Mouse (Mus musculus) kidney, postnatal 0 days (tissue): ENCODE data around the gene Ppp1cc. TPM values are rescaled to one million over a fixed set of nuclear protein-coding genes. Genes with fewer than 3 reads are reported as not detected.
"Not testable (repeated sequence)": the region's sequence is repeated elsewhere in the genome, so short reads cannot be mapped to it uniquely, and the experiment has no call there.

Source experiments
- ATAC-seq: fragments of 200-750 bp; cut with Nextera tagmentation; replicated peaks from 2 replicates; pipeline ENCODE4 v1.8.0; 2017; ENCODE audit warnings: low read depth, moderate number of reproducible peaks, moderate TSS enrichment, moderate library complexity; ENCODE audit not compliant: low FRiP score
- DNase-seq: peaks from one replicate; pipeline ENCODE4 v3.0.0-alpha.2; 2016; ENCODE audit warnings: low spot score
- H3K27ac ChIP-seq: fragments of 300-500 bp; sonication (generic); 2 replicates; pipeline ENCODE4 v1.5.1; 2014; ENCODE audit warnings: mild to moderate bottlenecking
- H3K27me3 ChIP-seq: fragments of 300-500 bp; sonication (generic); 2 replicates; pipeline ENCODE4 v1.6.1; 2014; ENCODE audit warnings: low read length, mixed read lengths; ENCODE audit not compliant: insufficient read depth
- H3K36me3 ChIP-seq: fragments of 300-500 bp; sonication (generic); 2 replicates; pipeline ENCODE4 v1.6.1; 2014; ENCODE audit warnings: low read length, mixed read lengths; ENCODE audit not compliant: insufficient read depth
- H3K4me1 ChIP-seq: fragments of 300-500 bp; sonication (generic); replicated peaks from 2 replicates; pipeline ENCODE4 v1.6.1; 2014; ENCODE audit warnings: antibody characterized with exemption, low read length, mixed read lengths; ENCODE audit not compliant: insufficient read depth
- H3K4me2 ChIP-seq: fragments of 300-500 bp; sonication (generic); 2 replicates; pipeline ENCODE4 v1.6.1; 2014; ENCODE audit warnings: mild to moderate bottlenecking, low read length, moderate library complexity, mixed read lengths
- H3K4me3 ChIP-seq: fragments of 300-500 bp; sonication (generic); replicated peaks from 2 replicates; pipeline ENCODE4 v1.5.1; 2014; ENCODE audit warnings: low read depth, low read length
- H3K9ac ChIP-seq: fragments of 300-500 bp; sonication (generic); 2 replicates; pipeline ENCODE4 v1.6.1; 2014; ENCODE audit warnings: low read depth, low read length
- H3K9me3 ChIP-seq: fragments of 300-500 bp; sonication (generic); replicated peaks from 2 replicates; pipeline ENCODE4 v1.6.1; 2016; ENCODE audit warnings: low read length, inconsistent platforms, mixed read lengths
- CTCF ChIP-seq: IDR thresholded peaks from 2 replicates; pipeline ENCODE4 v1.5.1; 2016; ENCODE audit warnings: antibody characterized with exemption, low read depth, mild to moderate bottlenecking, moderate library complexity
- WGBS: fragments of 180-500 bp; shearing (Covaris S2); extraction: QIAGEN DNeasy Blood & Tissue Kit; methylation state at CpG from one replicate; pipeline ENCODE4 v1.1.7; 2014; 5-methylcytosine and 5-hydroxymethylcytosine counted together
- polyA plus RNA-seq: library from polyadenylated mRNA; unstranded; fragments of >200 nt; fragmentation: Nextera tagmentation; extraction: Ambion mirVana; gene quantifications from 2 replicates; pipeline ENCODE4 v1.2.1, GENCODE M21; 2015

Ppp1cc gene
- polyA plus RNA-seq, 1 experiment from 2014 or later, result 220 TPM

DNA sequence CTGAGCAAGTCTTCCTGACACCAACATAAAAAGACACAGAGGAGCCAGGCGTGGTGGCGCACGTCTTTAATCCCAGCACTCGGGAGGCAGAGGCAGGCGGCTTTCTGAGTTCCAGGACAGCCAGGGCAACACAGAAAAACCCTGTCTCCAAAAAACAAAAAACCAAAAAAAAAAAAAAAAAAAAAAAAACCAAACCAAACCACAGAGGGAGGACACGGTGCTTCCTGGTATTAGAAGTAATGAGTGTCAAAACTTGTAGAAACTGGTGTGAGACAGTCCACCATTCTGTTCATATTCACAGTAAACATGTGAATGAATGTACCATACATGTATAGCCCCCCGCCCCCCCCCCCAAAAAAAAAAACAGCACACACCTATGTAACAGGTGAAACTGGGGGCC is 17.9 kb downstream of the Ppp1cc start:
- Histone ChIP-seq H3K9me3 (no peaks in the 10 kb centered on the region), H3K36me3 (peaks cover 29% of the 10 kb centered on the region), H3K27me3 (no peaks in the 10 kb centered on the region), H3K4me1 (no peaks in the 10 kb centered on the region; the same call in 1 of the 2 replicates), H3K27ac (0 out of 2 replicates have a peak overlapping the region, but pooled peaks have one; percentile 10), H3K4me3 (no peak overlapping the region), H3K4me2 (no peak overlapping the region), H3K9ac (no peak overlapping the region)
- no peak for DNase-seq
- TF ChIP-seq CTCF, result no peak
- ATAC-seq, result no peak
- WGBS, result 77% methylated on average over 7 of the region's 7 CpGs

DNA sequence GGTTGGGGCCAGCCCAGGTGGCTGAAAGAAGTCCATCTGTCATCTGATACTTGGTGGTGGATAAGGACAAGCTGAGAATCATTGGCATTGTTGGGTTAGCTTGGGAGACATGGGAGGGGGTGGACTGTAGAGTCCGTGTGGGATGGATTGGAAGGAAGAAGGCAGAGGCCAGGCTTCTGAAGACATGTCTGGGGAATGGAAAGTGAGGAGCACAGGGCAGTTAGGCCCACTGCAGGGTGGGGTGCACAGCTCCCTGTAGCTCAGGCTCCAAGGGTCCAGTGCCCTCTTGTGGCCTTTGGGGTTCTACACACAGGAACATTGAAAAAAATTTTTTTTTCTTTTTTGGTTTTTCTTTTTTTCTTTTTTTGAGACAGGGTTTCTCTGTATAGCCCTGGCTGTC is 18.3 kb downstream of the Ppp1cc start:
- Histone ChIP-seq H3K27ac (no peak overlapping the region), H3K4me2 (no peak overlapping the region), H3K9ac (no peak overlapping the region), H3K4me3 (no peak overlapping the region), H3K9me3 (no peaks in the 10 kb centered on the region), H3K36me3 (peaks cover 25% of the 10 kb centered on the region), H3K4me1 (no peaks in the 10 kb centered on the region; the same call in 1 of the 2 replicates), H3K27me3 (no peaks in the 10 kb centered on the region)
- 5% methylated on average over 1 of the region's 1 CpGs for WGBS
- peak; percentile 70 for TF ChIP-seq CTCF
- ATAC-seq (peak; percentile 55; the same call in 1 of the 2 replicates), DNase-seq (peak; percentile 83)

DNA sequence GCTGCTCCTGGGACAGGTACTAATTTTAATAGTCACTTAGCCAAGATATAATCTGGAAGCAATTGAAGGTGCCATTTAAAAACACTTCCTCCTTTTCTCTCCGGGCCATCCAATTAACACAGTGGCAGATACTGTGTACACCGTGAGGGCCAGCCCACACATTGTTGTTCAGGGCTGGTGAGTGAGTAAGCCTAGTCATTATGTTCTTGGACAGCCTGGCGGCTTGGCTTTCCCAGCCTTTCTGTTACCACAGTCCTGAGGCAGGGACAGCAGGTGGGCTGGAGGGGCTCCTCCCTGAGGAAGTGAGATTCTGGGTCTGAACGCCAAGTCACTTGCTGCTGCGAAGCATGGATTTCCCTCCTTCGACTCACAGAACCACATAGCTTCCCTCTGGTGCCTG is 21.6 kb downstream of the Ppp1cc start:
- H3K27me3 ChIP-seq, result no peaks in the 10 kb centered on the region
- WGBS, result 29% methylated on average over 6 of the region's 6 CpGs
- H3K4me1 ChIP-seq, result no peaks in the 10 kb centered on the region; the same call in 1 of the 2 replicates
- no peak overlapping the region for H3K9ac ChIP-seq
- 0 out of 2 replicates have a peak, but pooled peaks cover 2% of the 10 kb centered on the region for H3K36me3 ChIP-seq
- H3K4me3 ChIP-seq, result no peak overlapping the region
- H3K27ac ChIP-seq, result no peak overlapping the region
- DNase-seq (no peak), ATAC-seq (no peak)
- no peak overlapping the region for H3K4me2 ChIP-seq
- no peaks in the 10 kb centered on the region for H3K9me3 ChIP-seq
- no peak for TF ChIP-seq CTCF

DNA sequence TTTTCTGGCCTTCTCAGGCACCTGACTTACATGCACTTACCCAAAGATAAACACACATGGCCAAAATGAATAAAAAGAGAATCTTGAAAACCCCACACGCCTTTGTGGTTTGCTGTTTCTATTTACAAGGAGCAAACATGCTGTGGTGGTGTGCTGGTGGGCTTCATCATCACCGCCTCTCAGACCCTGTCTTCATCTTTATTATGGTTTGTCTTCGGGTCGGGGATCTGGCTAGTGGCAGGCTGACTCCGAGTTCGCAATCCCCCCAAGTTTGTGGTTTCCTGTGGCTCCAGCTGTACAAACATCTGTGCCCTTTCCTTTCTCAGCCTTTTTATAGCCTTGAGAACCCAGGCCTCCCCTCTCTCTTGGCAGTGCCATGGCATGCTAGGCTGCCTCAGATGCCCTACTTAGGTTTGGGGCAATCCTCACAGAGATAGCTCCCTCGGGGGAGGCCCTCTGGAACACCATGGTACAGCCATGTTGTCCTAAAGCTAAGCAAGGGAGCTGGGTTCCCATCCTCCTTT is 26.3 kb downstream of the Ppp1cc start:
- Histone ChIP-seq H3K4me2 (no peak overlapping the region), H3K9me3 (no peaks in the 10 kb centered on the region), H3K9ac (no peak overlapping the region), H3K4me1 (no peaks in the 10 kb centered on the region), H3K27ac (no peak overlapping the region), H3K4me3 (no peak overlapping the region), H3K27me3 (no peaks in the 10 kb centered on the region), H3K36me3 (no peaks in the 10 kb centered on the region)
- ATAC-seq (no peak), DNase-seq (no peak)
- WGBS, result 52% methylated on average over 7 of the region's 7 CpGs
- no peak for TF ChIP-seq CTCF

DNA sequence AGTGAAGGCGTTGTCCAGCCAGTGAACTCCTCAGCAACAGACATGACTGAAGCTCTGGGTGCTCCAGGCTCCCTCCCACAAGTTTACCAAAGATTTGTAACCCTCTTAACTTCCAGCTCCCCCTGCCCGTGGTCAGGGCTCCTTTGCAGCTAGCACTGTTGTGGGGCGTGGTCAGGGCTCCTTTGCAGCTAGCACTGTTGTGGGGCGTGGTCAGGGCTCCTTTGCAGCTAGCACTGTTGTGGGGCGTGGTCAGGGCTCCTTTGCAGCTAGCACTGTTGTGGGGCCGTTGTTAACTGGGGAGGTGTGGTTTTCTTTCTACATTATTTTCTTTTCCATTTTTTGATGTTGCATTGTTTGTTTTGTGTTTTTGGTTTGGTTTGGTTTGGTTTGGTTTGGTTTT is 26.8 kb downstream of the Ppp1cc start:
- not testable (repeated sequence) for DNase-seq, H3K9me3 ChIP-seq, H3K27ac ChIP-seq, H3K4me1 ChIP-seq, H3K9ac ChIP-seq, H3K4me2 ChIP-seq, H3K4me3 ChIP-seq, H3K36me3 ChIP-seq, ATAC-seq, H3K27me3 ChIP-seq
- 89% methylated on average over 6 of the region's 6 CpGs for WGBS

DNA sequence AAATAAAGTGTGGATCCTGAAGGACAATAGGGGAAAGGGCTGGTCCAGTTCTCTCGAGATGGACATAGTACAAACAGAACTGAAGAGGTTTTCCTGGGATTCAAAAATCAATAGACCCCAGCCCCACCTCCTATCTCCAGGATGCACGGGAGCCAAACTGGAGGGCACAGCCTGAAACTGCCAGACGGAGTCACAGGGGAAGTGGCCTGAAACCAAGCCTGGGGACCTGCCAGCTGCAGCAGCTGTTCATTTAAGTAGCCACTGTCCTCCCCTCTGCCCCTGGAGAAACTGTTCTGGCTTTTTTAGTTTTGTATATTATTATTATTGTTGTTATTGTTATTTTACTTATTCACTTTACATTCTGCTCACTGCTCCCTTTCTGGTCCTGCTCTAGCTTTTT is 31.0 kb downstream of the Ppp1cc start:
- no peaks in the 10 kb centered on the region for H3K9me3 ChIP-seq
- no peak overlapping the region for H3K27ac ChIP-seq
- DNase-seq, result no peak
- no peak overlapping the region for H3K4me3 ChIP-seq
- no peak overlapping the region for H3K4me2 ChIP-seq
- H3K4me1 ChIP-seq, result no peaks in the 10 kb centered on the region
- no peak overlapping the region for H3K9ac ChIP-seq
- 40% methylated on average over 3 of the region's 3 CpGs for WGBS
- no peaks in the 10 kb centered on the region for H3K27me3 ChIP-seq
- no peak for TF ChIP-seq CTCF
- no peak for ATAC-seq
- H3K36me3 ChIP-seq, result no peaks in the 10 kb centered on the region

DNA sequence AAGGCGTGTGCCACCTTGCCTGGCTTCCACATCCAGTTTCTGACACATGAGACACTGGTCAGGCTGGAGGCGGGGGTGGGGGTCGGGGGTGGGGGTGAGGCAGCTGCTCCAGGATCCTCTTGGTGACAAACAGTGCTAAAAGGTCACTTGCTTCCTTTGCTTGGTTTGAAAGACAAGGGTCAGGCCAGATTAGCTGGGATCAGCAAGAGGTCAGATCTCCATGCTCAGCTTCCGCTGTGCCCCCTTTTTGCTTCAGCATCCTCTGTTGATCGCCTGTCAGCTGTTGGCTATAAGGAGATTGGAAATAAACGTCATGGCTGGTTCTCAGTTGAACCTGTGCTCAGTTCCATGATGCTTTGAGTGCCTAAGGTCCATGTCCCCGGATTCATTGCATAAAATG is 32.4 kb downstream of the Ppp1cc start:
- Histone ChIP-seq H3K4me1 (no peaks in the 10 kb centered on the region), H3K27me3 (no peaks in the 10 kb centered on the region), H3K4me3 (no peak overlapping the region), H3K27ac (no peak overlapping the region), H3K36me3 (no peaks in the 10 kb centered on the region), H3K9ac (no peak overlapping the region), H3K4me2 (no peak overlapping the region), H3K9me3 (no peaks in the 10 kb centered on the region)
- DNase-seq (no peak), ATAC-seq (no peak)
- WGBS, result 70% methylated on average over 7 of the region's 7 CpGs
- no peak for TF ChIP-seq CTCF
